Mouse (Mus musculus): ENCODE data around the gene Pax2.

- TF ChIP-seq USF1 (IDR thresholded peaks at IDR 0.05; ENCODE audit: low read depth) (no peak), CTCF (IDR thresholded peaks at IDR 0.05; ENCODE audit: control insufficient read depth, insufficient read depth, insufficient read length) (no peak), CEBPB (IDR thresholded peaks at IDR 0.05; ENCODE audit: low read depth) (no peak), MAX (IDR thresholded peaks at IDR 0.05) (no peak)
Observed at GRCm38 (mm10) chr19:44835042-44835930, 79.4 kb downstream of the Pax2 start.

Data from C2C12 (cell line).